Mouse (Mus musculus): ENCODE data around the gene Ap3d1. TPM values are rescaled to one million over a fixed set of nuclear protein-coding genes. Genes with fewer than 3 reads are reported as not detected.

Gene Ap3d1
- polyA plus RNA-seq, 1 experiment from 2014 or later, result 69.6 TPM

- TF ChIP-seq CTCF (IDR thresholded peaks at IDR 0.05; ENCODE audit: low read depth), result no peak
- DNase-seq (no peak), ATAC-seq (ENCODE audit: insufficient read depth) (no peak)
- Histone ChIP-seq H3K4me3 (ENCODE audit: low read depth, low read length) (no peak overlapping the region), H3K4me1 (ENCODE audit: insufficient read depth) (peaks cover 22% of the 10 kb centered on the region), H3K4me2 (no peak overlapping the region), H3K9me3 (ENCODE audit: low read depth, low read length) (no peaks in the 10 kb centered on the region), H3K27ac (ENCODE audit: low read depth) (no peak overlapping the region), H3K36me3 (ENCODE audit: insufficient read depth) (peaks cover 16% of the 10 kb centered on the region; the same call in 1 of the 2 replicates), H3K9ac (no peak overlapping the region), H3K27me3 (ENCODE audit: insufficient read depth, low read length) (no peaks in the 10 kb centered on the region)
- 87% methylated on average over 9 of the region's 9 CpGs for WGBS
These were observed 43.5 kb downstream of the Ap3d1 start for GRCm38 (mm10) chr10:80698605-80699004.

GRCm38 (mm10) chr10:80697812-80698211 is 44.3 kb downstream of the Ap3d1 start:
- DNase-seq (no peak), ATAC-seq (ENCODE audit: insufficient read depth) (no peak)
- H3K4me1 ChIP-seq (ENCODE audit: insufficient read depth), result peaks cover 22% of the 10 kb centered on the region
- 66% methylated on average over 9 of the region's 9 CpGs for WGBS
- no peaks in the 10 kb centered on the region for H3K27me3 ChIP-seq (ENCODE audit: insufficient read depth, low read length)
- H3K4me2 ChIP-seq, result no peak overlapping the region
- peaks cover 19% of the 10 kb centered on the region; the same call in 1 of the 2 replicates for H3K36me3 ChIP-seq (ENCODE audit: insufficient read depth)
- no peak overlapping the region for H3K9ac ChIP-seq
- H3K4me3 ChIP-seq (ENCODE audit: low read depth, low read length), result no peak overlapping the region
- no peaks in the 10 kb centered on the region for H3K9me3 ChIP-seq (ENCODE audit: low read depth, low read length)
- no peak overlapping the region for H3K27ac ChIP-seq (ENCODE audit: low read depth)
- no peak for TF ChIP-seq CTCF (IDR thresholded peaks at IDR 0.05; ENCODE audit: low read depth)

- Histone ChIP-seq H3K4me2 (no peak overlapping the region), H3K9ac (no peak overlapping the region; the same call in 1 of the 2 replicates), H3K4me1 (ENCODE audit: insufficient read depth) (peaks cover 22% of the 10 kb centered on the region), H3K9me3 (ENCODE audit: low read depth, low read length) (no peaks in the 10 kb centered on the region), H3K27me3 (ENCODE audit: insufficient read depth, low read length) (no peaks in the 10 kb centered on the region), H3K27ac (ENCODE audit: low read depth) (no peak overlapping the region), H3K4me3 (ENCODE audit: low read depth, low read length) (no peak overlapping the region), H3K36me3 (ENCODE audit: insufficient read depth) (peaks cover 19% of the 10 kb centered on the region; the same call in 1 of the 2 replicates)
- no peak for TF ChIP-seq CTCF (IDR thresholded peaks at IDR 0.05; ENCODE audit: low read depth)
- ATAC-seq (ENCODE audit: insufficient read depth), result no peak
- WGBS, result 87% methylated on average over 8 of the region's 8 CpGs
- no peak for DNase-seq
These were observed 44.7 kb downstream of the Ap3d1 start for GRCm38 (mm10) chr10:80697393-80697787.

- H3K27ac ChIP-seq (ENCODE audit: low read depth), result peak overlapping the region; percentile 65
- 44% methylated on average over 11 of the region's 12 CpGs for WGBS
- ATAC-seq (ENCODE audit: insufficient read depth) (no peak), DNase-seq (no peak)
- peaks cover 19% of the 10 kb centered on the region; the same call in 1 of the 2 replicates for H3K36me3 ChIP-seq (ENCODE audit: insufficient read depth)
- peak overlapping the region; percentile 34; the same call in 1 of the 2 replicates for H3K9ac ChIP-seq
- TF ChIP-seq CTCF (IDR thresholded peaks at IDR 0.05; ENCODE audit: low read depth), result no peak
- no peaks in the 10 kb centered on the region for H3K27me3 ChIP-seq (ENCODE audit: insufficient read depth, low read length)
- H3K4me3 ChIP-seq (ENCODE audit: low read depth, low read length), result no peak overlapping the region
- H3K4me1 ChIP-seq (ENCODE audit: insufficient read depth), result peaks cover 22% of the 10 kb centered on the region
- H3K4me2 ChIP-seq, result no peak overlapping the region
- no peaks in the 10 kb centered on the region for H3K9me3 ChIP-seq (ENCODE audit: low read depth, low read length)
These were observed 45.3 kb downstream of the Ap3d1 start for GRCm38 (mm10) chr10:80696502-80697392.

GRCm38 (mm10) chr10:80695801-80696501 is 46.1 kb downstream of the Ap3d1 start:
- 49% methylated on average over 10 of the region's 10 CpGs for WGBS

GRCm38 (mm10) chr10:80695186-80695585 is 46.9 kb downstream of the Ap3d1 start:
- WGBS, result 72% methylated on average over 2 of the region's 2 CpGs
- no peaks in the 10 kb centered on the region for H3K27me3 ChIP-seq (ENCODE audit: insufficient read depth, low read length)
- peaks cover 15% of the 10 kb centered on the region for H3K4me1 ChIP-seq (ENCODE audit: insufficient read depth)
- 0 out of 2 replicates have a peak overlapping the region, but pooled peaks have one; percentile 65 for H3K27ac ChIP-seq (ENCODE audit: low read depth)
- H3K9me3 ChIP-seq (ENCODE audit: low read depth, low read length), result no peaks in the 10 kb centered on the region
- no peak overlapping the region for H3K9ac ChIP-seq
- DNase-seq, result peak; percentile 38
- no peak overlapping the region for H3K4me3 ChIP-seq (ENCODE audit: low read depth, low read length)
- H3K4me2 ChIP-seq, result no peak overlapping the region
- no peak for TF ChIP-seq CTCF (IDR thresholded peaks at IDR 0.05; ENCODE audit: low read depth)
- no peak for ATAC-seq (ENCODE audit: insufficient read depth)
- peaks cover 29% of the 10 kb centered on the region for H3K36me3 ChIP-seq (ENCODE audit: insufficient read depth)

More at GRCm38 (mm10) chr10:80695801-80696501, 46.1 kb downstream of the Ap3d1 start:
- H3K4me3 ChIP-seq (ENCODE audit: low read depth, low read length), result no peak overlapping the region
- peaks cover 22% of the 10 kb centered on the region; the same call in 1 of the 2 replicates for H3K36me3 ChIP-seq (ENCODE audit: insufficient read depth)
- peak; percentile 22 for DNase-seq
- no peak for TF ChIP-seq CTCF (IDR thresholded peaks at IDR 0.05; ENCODE audit: low read depth)
- ATAC-seq (ENCODE audit: insufficient read depth), result no peak
- H3K4me2 ChIP-seq, result no peak overlapping the region
- no peak overlapping the region; the same call in 1 of the 2 replicates for H3K9ac ChIP-seq
- peaks cover 22% of the 10 kb centered on the region for H3K4me1 ChIP-seq (ENCODE audit: insufficient read depth)
- H3K27ac ChIP-seq (ENCODE audit: low read depth), result peak overlapping the region; percentile 65
- no peaks in the 10 kb centered on the region for H3K9me3 ChIP-seq (ENCODE audit: low read depth, low read length)
- no peaks in the 10 kb centered on the region for H3K27me3 ChIP-seq (ENCODE audit: insufficient read depth, low read length)

Data from lung, embryonic 14.5 days (tissue).